Mouse (Mus musculus) G1E (cell line): ENCODE measurements around the gene Scg5. TPM values are rescaled to one million over a fixed set of nuclear protein-coding genes. Genes with fewer than 3 reads are reported as not detected.

Experiments
- ATAC-seq: 2 replicates; pipeline ENCODE4 v1.8.0; 2016; ENCODE audit warnings: mild to moderate bottlenecking; ENCODE audit not compliant: insufficient number of reproducible peaks, poor library complexity, low FRiP score, severe bottlenecking; ENCODE audit errors: extremely low read depth
- DNase-seq: peaks from one replicate; pipeline ENCODE4 v3.0.0; 2012; ENCODE audit warnings: low spot score
- H3K27me3 ChIP-seq: 2 replicates; pipeline ENCODE4 v1.6.1; 2012; ENCODE audit warnings: mild to moderate bottlenecking, low read length, inconsistent platforms; ENCODE audit not compliant: insufficient read depth
- H3K36me3 ChIP-seq: replicated peaks from 2 replicates; pipeline ENCODE3; 2012; ENCODE audit warnings: mild to moderate bottlenecking, inconsistent platforms
- H3K4me1 ChIP-seq: 2 replicates; pipeline ENCODE4 v1.6.1; 2012; ENCODE audit warnings: low read depth, low read length, inconsistent platforms, mixed read lengths; ENCODE audit not compliant: insufficient read depth
- H3K4me3 ChIP-seq: 2 replicates; pipeline ENCODE4 v1.5.1; 2012; ENCODE audit warnings: low read depth, mild to moderate bottlenecking, inconsistent platforms, low read length, moderate library complexity, mixed read lengths
- H3K9me3 ChIP-seq: replicated peaks from 2 replicates; pipeline ENCODE4 v1.6.1; 2012; ENCODE audit warnings: inconsistent platforms
- CTCF ChIP-seq: IDR thresholded peaks from 2 replicates; pipeline ENCODE4 v1.5.1; 2012; ENCODE audit warnings: low read depth, low read length, inconsistent platforms, mixed read lengths
- GATA1 ChIP-seq: IDR thresholded peaks from 2 replicates; pipeline ENCODE4 v1.6.1; 2012; ENCODE audit warnings: borderline replicate concordance, low read length, inconsistent platforms, mixed read lengths
- GATA2 ChIP-seq: IDR thresholded peaks from 2 replicates; pipeline ENCODE4 v1.6.1; 2012; ENCODE audit warnings: low read depth, low read length, inconsistent platforms, borderline replicate concordance
- POLR2AphosphoS5 ChIP-seq: IDR thresholded peaks from 2 replicates; pipeline ENCODE4 v1.6.1; 2012; ENCODE audit warnings: low read depth, low read length, inconsistent platforms; ENCODE audit not compliant: insufficient replicate concordance
- TAL1 ChIP-seq: conservative IDR thresholded peaks from 2 replicates; pipeline ENCODE4 v1.6.1; 2012; ENCODE audit warnings: low read depth, low read length, inconsistent platforms, mixed read lengths
- polyA plus RNA-seq: library from polyadenylated mRNA; stranded (reverse); fragments of >175 nt; gene quantifications from 2 replicates; pipeline ENCODE4 v1.2.3, GENCODE M21; 2012
- total RNA-seq, 2 experiments: library from RNA; stranded (forward) in 1 of 2; stranded (reverse) in 1 of 2; fragments of 200-1000 nt in 1 of 2; fragments of >200 nt in 1 of 2; fragmentation: Nextera tagmentation in 1 of 2; gene quantifications; 2 replicates each; pipeline ENCODE4 v1.2.3; 2014 to 2017

Gene Scg5
- total and polyA plus RNA-seq, 3 experiments = 0.27 TPM; not detected in 2

GRCm38 (mm10) chr2:113749721-113750120 is 79.2 kb downstream of the Scg5 start:
- H3K4me1 ChIP-seq = no peaks in the 10 kb centered on the region
- no peaks in the 10 kb centered on the region for H3K27me3 ChIP-seq
- TF ChIP-seq GATA2 (no peak), POLR2AphosphoS5 (no peak), GATA1 (no peak)
- peaks cover 12% of the 10 kb centered on the region for H3K9me3 ChIP-seq
- no peak overlapping the region for H3K4me3 ChIP-seq
- ATAC-seq = no peak
- H3K36me3 ChIP-seq = no peaks in the 10 kb centered on the region
- no peak for DNase-seq

- Histone ChIP-seq H3K4me1 (no peaks in the 10 kb centered on the region), H3K4me3 (no peak overlapping the region), H3K36me3 (no peaks in the 10 kb centered on the region), H3K27me3 (no peaks in the 10 kb centered on the region), H3K9me3 (peaks cover 12% of the 10 kb centered on the region)
- TF ChIP-seq GATA2 = no peak
- no peak for TF ChIP-seq TAL1
- no peak for DNase-seq
- no peak for ATAC-seq
These were observed 79.6 kb downstream of the Scg5 start for GRCm38 (mm10) chr2:113749309-113749708.

- no peak for TF ChIP-seq POLR2AphosphoS5
- TF ChIP-seq TAL1 = no peak
- TF ChIP-seq CTCF = no peak
- TF ChIP-seq GATA1 = no peak
- no peak for ATAC-seq
- H3K9me3 ChIP-seq = 0 out of 2 replicates have a peak, but pooled peaks cover 6% of the 10 kb centered on the region
- no peaks in the 10 kb centered on the region for H3K4me1 ChIP-seq
- no peak for DNase-seq
- no peaks in the 10 kb centered on the region for H3K27me3 ChIP-seq
- H3K36me3 ChIP-seq = no peaks in the 10 kb centered on the region
- no peak overlapping the region for H3K4me3 ChIP-seq
These were observed 100.3 kb downstream of the Scg5 start for GRCm38 (mm10) chr2:113728581-113728980.

Other genes with a start within 250 kb of the Scg5 start
- not detected in 2 replicates for gene Grem1, start 70.5 kb downstream of the Scg5 start, total RNA-seq (2014; fragmentation: Nextera tagmentation)
- gene Grem1, start 70.5 kb downstream of the Scg5 start, total RNA-seq (2017) = 0.05 and 0.06 TPM in 2 replicates
- not detected in 2 replicates for gene Grem1, start 70.5 kb downstream of the Scg5 start, polyA plus RNA-seq
- 81.4 and 85.7 TPM in 2 replicates for gene Arhgap11a, start 19.5 kb upstream of the Scg5 start, total RNA-seq (2014; fragmentation: Nextera tagmentation)
- 37.9 and 50.5 TPM in 2 replicates for gene Arhgap11a, start 19.5 kb upstream of the Scg5 start, total RNA-seq (2017)
- gene Arhgap11a, start 19.5 kb upstream of the Scg5 start, polyA plus RNA-seq = 15.9 and 19.0 TPM in 2 replicates
- gene Gjd2, start 184.5 kb upstream of the Scg5 start, total RNA-seq (2014; fragmentation: Nextera tagmentation) = not detected in 2 replicates
- 0.12 TPM in 1 of 2 replicates, not detected in the other for gene Gjd2, start 184.5 kb upstream of the Scg5 start, total RNA-seq (2017)
- gene Gjd2, start 184.5 kb upstream of the Scg5 start, polyA plus RNA-seq = not detected in 2 replicates
- not detected in 2 replicates for gene Actc1, start 224.4 kb upstream of the Scg5 start, total RNA-seq (2014; fragmentation: Nextera tagmentation)
- not detected in 2 replicates for gene Actc1, start 224.4 kb upstream of the Scg5 start, total RNA-seq (2017)
- gene Actc1, start 224.4 kb upstream of the Scg5 start, polyA plus RNA-seq = not detected in 2 replicates